Mouse (Mus musculus): ENCODE data around the gene B4galnt1.

DNA sequence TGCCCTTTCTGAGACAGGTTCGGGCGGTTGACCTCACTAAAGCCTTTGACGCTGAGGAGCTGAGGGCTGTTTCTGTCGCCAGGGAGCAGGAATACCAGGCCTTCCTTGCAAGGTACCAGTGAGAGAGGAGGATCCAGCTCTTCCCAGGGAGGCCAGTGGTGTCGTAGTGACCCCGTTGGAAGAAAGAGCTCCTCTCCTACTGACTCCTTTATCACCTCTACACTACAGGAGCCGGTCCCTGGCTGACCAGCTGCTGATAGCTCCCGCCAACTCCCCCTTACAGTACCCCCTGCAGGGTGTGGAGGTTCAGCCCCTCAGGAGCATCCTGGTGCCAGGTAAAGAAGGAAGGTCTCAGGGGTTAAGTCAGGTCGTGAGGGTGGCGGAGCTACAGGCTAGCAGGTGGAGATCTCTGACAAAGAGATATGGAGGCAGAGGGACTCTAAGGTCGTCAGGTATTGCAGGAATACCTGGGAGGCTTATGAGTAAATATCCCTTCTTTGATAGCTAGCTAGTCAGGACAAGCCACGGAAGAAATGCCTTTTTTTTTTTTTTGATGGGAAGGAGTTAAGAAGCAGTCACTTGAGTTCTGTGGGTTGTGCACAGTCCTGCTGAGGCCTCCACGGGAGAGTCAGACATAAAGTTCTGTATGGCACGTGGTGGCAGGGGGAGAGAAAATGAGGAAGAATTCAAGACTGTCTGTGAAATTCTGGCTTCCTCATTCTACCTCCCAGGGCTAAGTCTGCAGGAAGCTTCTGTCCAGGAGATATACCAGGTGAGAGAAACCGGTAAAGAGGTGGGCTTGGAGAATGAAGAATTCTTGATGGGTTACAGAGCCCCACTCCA, 2.0 kb downstream of the B4galnt1 start:
- TF ChIP-seq CTCF (IDR thresholded peaks at IDR 0.05; ENCODE audit: low read depth) = no peak
- TF ChIP-seq EP300 (optimal IDR thresholded peaks at IDR 0.05) = no peak

Data from stomach, postnatal 0 days (tissue).